Mouse (Mus musculus) forebrain, embryonic 10.5 days (tissue): ENCODE measurements around the gene Cbx4. TPM values are rescaled to one million over a fixed set of nuclear protein-coding genes. Genes with fewer than 3 reads are reported as not detected.

Source experiments
- DNase-seq: peaks from one replicate; pipeline ENCODE4 v3.0.0-alpha.2; 2017; ENCODE audit warnings: low spot score; ENCODE audit errors: extremely low spot score
- H3K27ac ChIP-seq: fragments of 300-500 bp; sonication (generic); 2 replicates; pipeline ENCODE4 v1.5.1; 2016; ENCODE audit warnings: mild to moderate bottlenecking
- H3K27me3 ChIP-seq: fragments of 300-500 bp; sonication (generic); 2 replicates; pipeline ENCODE4 v1.6.1; 2016; ENCODE audit warnings: mild to moderate bottlenecking; ENCODE audit not compliant: poor library complexity, severe bottlenecking
- H3K36me3 ChIP-seq: fragments of 300-500 bp; sonication (generic); replicated peaks from 2 replicates; pipeline ENCODE4 v1.6.1; 2016; ENCODE audit warnings: mild to moderate bottlenecking, moderate library complexity
- H3K4me1 ChIP-seq: fragments of 300-500 bp; sonication (generic); 2 replicates; pipeline ENCODE4 v1.6.1; 2016
- H3K4me3 ChIP-seq: fragments of 300-500 bp; sonication (generic); 2 replicates; pipeline ENCODE4 v1.5.1; 2016; ENCODE audit warnings: mild to moderate bottlenecking, moderate library complexity
- H3K9me3 ChIP-seq: fragments of 300-500 bp; sonication (generic); 2 replicates; pipeline ENCODE4 v1.6.1; 2016; ENCODE audit warnings: mild to moderate bottlenecking, moderate library complexity
- WGBS: fragments of 180-500 bp; shearing (Covaris S2); methylation state at CpG from one replicate; pipeline ENCODE4 v1.1.7; 2016; 5-methylcytosine and 5-hydroxymethylcytosine counted together
- polyA plus RNA-seq: library from polyadenylated mRNA; unstranded; fragments of >200 nt; fragmentation: Nextera tagmentation; extraction: Ambion mirVana; gene quantifications from 2 replicates; pipeline ENCODE4 v1.2.1, GENCODE M21; 2016

The Cbx4 gene
- polyA plus RNA-seq, 1 experiment from 2014 or later: 3.3 TPM

DNA sequence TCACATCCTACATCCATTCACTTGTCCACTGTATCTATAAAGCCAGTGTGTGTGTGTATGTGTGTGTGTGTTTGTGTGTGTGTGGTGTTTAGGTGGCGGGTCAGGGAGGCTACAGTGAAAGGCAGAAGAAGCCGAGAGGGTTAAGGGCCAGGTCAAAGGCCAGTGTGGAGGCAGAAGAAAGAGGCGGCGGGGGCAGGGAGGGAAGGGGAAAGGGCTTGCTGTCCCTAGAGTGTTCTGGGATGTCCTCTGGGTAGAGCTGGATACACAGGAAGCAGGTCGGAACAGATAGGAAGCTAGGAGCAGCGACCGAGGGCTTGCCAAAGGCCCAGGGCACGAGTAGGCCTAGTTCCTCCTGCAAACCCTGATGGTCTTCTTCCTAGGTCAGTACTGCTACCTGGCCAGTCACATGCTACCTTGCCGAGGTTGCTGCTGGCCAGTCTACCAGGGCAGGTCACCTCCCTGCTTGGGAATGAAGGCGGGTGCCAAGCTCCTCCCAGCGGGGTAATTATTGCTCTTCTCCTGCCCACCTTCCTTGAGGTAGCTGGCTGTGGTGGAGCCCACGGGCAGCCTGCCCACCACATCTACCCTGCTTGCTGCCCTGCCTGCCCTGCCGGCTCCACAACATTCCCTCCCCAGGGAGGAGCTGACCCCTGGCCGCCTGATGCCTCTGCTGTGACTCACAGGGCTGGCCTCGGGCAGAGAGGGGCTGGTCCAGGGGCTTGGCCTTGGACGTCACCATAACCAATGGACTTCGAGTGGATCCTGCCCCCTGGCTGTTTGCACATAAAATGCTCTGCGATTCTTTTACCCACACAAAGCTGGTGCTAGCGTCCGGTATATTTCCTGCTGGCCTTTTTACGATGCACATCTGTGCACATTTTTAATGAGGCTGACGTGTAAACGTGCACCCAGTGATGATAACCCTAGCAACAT lies 40.2 kb upstream of the Cbx4 start:
- peaks cover 63% of the 10 kb centered on the region for H3K4me1 ChIP-seq
- DNase-seq: peak; percentile 40
- peak overlapping the region; percentile 31 for H3K27ac ChIP-seq
- H3K4me3 ChIP-seq: no peak overlapping the region
- WGBS: 44% methylated on average over 23 of the region's 23 CpGs
- peaks cover 85% of the 10 kb centered on the region for H3K27me3 ChIP-seq
- no peaks in the 10 kb centered on the region for H3K36me3 ChIP-seq
- peaks cover 3% of the 10 kb centered on the region; the same call in 1 of the 2 replicates for H3K9me3 ChIP-seq

DNA sequence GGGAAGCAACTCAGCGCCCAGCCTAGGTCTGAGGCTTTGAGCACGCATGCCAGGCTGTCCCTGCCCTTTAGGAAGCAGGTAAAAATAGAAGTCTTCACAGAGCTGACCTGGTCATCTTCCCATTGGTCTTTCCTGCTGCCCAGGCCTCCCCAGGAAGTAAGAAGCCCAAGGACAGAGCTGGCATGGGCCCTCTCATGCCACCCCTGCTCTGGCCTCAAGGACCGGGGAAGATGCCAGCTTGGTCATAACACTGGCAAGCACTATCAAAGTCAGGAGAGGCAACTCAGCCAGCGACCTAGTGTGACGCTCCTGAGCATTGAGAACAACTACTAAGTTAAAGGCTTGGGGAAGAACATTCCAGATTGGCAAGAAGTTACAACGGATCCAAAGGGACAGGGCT lies 38.5 kb upstream of the Cbx4 start:
- Histone ChIP-seq H3K4me1 (peaks cover 51% of the 10 kb centered on the region), H3K27ac (no peak overlapping the region), H3K36me3 (no peaks in the 10 kb centered on the region), H3K27me3 (peaks cover 69% of the 10 kb centered on the region), H3K9me3 (no peaks in the 10 kb centered on the region), H3K4me3 (no peak overlapping the region)
- 92% methylated on average over 6 of the region's 6 CpGs for WGBS
- no peak for DNase-seq

DNA sequence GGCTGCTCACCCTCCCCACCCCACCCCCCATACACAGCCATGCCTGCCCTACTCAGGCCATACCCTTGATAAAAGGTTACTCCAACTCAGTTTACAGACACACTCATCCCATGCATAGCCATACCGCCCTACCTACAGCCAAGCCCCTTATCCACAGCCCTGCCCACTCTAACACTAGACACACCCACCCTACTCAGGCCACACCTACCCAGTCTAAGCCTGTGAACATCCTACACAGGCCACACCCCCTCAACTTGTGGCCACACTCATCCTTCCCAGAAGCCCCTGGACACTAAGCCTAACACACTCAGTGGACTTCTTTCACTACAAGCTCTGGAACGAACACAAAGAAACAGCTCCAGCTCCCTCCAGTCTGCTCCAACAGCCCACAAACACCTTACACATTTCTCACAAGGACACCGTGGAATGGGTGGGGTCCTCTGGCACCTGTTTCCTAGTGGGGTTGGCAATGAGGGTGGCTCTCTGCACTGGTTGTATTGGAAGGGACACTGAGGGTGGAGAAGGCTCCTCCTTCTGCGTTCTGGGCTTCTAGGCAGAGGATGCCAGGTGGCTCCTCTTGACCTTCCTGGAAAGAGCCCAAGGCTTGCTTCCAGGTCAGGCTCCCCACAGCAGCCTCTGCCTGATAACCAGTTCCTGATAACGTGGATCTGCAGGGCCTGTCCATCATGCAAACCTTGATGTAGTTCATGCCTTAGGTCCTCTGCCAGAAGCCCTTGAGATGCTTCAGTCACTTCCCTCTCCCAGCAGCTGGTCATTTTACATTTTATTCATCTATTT lies 37.7 kb upstream of the Cbx4 start:
- Histone ChIP-seq H3K27ac (no peak overlapping the region), H3K4me1 (peaks cover 48% of the 10 kb centered on the region), H3K4me3 (no peak overlapping the region), H3K9me3 (no peaks in the 10 kb centered on the region), H3K27me3 (peaks cover 69% of the 10 kb centered on the region), H3K36me3 (no peaks in the 10 kb centered on the region)
- DNase-seq: no peak
- 81% methylated on average over 5 of the region's 5 CpGs for WGBS

DNA sequence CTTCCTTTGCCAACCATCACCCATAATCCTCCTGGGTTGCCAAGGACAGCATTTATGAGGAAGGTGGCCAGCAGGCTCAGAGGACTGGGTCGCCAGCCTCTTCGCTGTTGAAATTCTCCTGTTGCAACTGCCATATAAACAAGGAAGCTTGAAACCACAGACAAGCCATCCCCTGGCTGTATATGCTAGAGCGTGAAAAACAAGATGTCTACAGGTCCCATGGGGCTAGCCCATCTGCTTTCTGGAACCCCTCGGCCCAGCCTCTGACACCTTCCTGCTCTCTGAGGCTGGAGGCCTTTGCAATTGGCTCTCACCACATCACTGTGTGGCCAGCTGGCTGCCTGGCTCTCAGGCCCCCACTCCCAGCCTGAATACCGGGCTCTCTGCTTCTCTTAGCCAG lies 36.4 kb upstream of the Cbx4 start:
- H3K4me1 ChIP-seq: peaks cover 43% of the 10 kb centered on the region
- DNase-seq: no peak
- no peaks in the 10 kb centered on the region for H3K9me3 ChIP-seq
- peaks cover 69% of the 10 kb centered on the region for H3K27me3 ChIP-seq
- WGBS: 92% methylated on average over 5 of the region's 5 CpGs
- H3K36me3 ChIP-seq: no peaks in the 10 kb centered on the region
- H3K4me3 ChIP-seq: no peak overlapping the region
- no peak overlapping the region for H3K27ac ChIP-seq

DNA sequence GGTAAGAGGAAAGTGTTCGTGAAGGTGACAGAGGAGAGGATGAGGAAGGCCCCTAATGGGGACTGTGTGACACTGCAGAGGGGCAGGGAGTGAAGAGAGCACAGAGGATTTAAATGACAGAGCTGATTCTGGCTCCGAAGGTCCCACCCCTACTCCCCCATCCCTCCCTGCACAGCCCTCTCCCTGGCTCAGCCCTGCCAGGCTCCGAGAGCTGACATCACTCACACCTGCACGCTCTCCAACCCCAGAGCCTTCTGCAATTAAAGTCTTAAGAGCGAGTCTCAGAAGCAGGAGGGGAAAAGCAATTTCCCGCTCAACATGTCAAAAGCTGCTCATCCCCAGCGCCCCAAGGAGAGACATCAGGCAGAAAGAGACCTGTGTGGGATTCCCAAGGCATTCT lies 32.9 kb upstream of the Cbx4 start:
- Histone ChIP-seq H3K36me3 (no peaks in the 10 kb centered on the region), H3K4me3 (no peak overlapping the region), H3K9me3 (no peaks in the 10 kb centered on the region), H3K27ac (no peak overlapping the region), H3K4me1 (peaks cover 33% of the 10 kb centered on the region), H3K27me3 (peaks cover 61% of the 10 kb centered on the region)
- 24% methylated on average over 7 of the region's 7 CpGs for WGBS
- DNase-seq: no peak

DNA sequence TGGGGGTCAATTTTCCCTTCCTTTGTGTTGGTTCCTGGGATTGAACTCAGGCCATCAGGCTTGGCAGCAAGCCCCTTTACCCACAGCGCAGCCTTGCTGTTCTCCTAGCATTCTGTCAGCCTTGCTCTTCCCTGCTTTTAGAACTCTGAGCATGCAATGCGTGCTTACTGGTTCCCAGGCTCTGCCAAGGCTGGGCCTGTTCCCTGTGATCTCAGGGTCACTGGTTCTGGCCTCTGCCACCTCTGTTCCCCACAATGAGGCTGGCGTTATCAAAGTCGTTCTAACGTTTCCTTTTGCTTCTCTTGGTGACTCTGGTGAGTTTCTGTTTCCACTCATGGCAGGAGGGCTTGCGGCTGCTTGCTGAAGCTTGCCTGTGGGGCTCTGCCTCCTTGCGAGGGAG lies 31.9 kb upstream of the Cbx4 start:
- DNase-seq: no peak
- 57% methylated on average over 7 of the region's 7 CpGs for WGBS
- H3K27me3 ChIP-seq: peaks cover 62% of the 10 kb centered on the region
- H3K9me3 ChIP-seq: no peaks in the 10 kb centered on the region
- no peak overlapping the region for H3K27ac ChIP-seq
- no peaks in the 10 kb centered on the region for H3K36me3 ChIP-seq
- H3K4me3 ChIP-seq: no peak overlapping the region
- H3K4me1 ChIP-seq: peaks cover 26% of the 10 kb centered on the region

DNA sequence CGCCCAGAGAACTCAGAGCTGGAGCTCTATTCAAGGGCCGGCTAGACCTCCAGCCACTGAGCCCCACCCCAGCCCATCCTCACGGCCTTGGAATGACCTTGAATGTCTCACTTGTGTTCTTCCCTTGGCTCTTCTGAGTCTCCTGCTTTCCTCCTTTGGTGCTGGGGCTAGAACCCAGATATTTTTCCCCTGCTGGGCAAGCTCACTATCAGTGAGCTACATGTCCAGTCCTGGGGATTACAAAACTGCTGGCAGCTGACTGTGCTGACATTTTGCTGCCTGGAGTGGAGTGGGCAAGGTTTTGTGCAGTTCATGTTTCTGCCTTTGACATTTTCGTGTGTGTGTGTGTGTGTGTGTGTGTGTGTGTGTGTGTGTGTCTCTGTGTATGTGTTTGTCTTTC lies 31.0 kb upstream of the Cbx4 start:
- WGBS: 75% methylated on average over 4 of the region's 4 CpGs
- Histone ChIP-seq H3K27ac (no peak overlapping the region), H3K27me3 (peaks cover 61% of the 10 kb centered on the region), H3K4me1 (peaks cover 29% of the 10 kb centered on the region), H3K9me3 (no peaks in the 10 kb centered on the region), H3K36me3 (no peaks in the 10 kb centered on the region), H3K4me3 (no peak overlapping the region)
- no peak for DNase-seq

DNA sequence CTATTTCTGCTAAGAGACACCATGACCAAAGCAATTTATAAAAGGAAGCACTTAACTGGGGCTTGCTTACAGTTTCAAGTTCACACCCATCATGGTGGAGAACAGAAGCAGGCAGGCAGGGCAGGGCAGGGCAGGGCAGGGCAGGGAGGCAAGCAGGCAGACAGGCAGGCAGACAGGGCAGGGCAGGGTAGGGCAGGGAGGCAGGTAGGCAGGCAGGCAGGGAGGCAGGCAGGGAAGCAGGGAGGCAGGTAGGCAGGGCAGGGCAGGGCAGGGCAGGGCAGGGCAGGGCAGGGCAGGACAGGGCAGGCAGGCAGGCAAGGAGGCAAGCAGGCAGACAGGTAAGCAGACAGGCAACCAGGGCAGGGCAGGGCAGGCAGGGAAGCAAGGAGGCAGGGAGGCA lies 26.7 kb upstream of the Cbx4 start:
- peaks cover 81% of the 10 kb centered on the region for H3K27me3 ChIP-seq
- 0 out of 2 replicates have a peak overlapping the region, but pooled peaks have one; percentile 40 for H3K27ac ChIP-seq
- H3K9me3 ChIP-seq: no peaks in the 10 kb centered on the region
- H3K36me3 ChIP-seq: no peaks in the 10 kb centered on the region
- DNase-seq: no peak
- no peak overlapping the region for H3K4me3 ChIP-seq
- peaks cover 25% of the 10 kb centered on the region for H3K4me1 ChIP-seq

DNA sequence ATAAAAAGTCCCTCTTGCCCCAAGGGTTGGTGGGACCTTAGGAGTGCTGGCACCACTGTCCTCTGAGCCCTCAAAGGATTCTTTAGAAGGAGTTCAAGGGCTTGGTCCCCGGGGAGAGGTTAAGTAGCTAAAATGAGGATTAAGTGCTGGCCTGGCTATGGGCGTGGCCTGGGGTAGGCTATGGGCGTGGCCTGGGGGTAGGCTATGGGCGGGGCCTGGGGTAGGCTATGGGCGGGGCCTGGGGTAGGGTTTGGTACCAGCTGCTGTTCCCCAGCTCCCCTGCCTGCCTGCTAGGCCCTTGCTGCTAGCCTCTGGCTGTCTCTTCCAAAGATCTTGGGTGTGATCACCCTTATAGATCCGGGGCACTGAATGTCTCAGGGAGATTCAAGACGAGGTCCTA lies 25.3 kb upstream of the Cbx4 start:
- peak; percentile 53 for DNase-seq
- peaks cover 84% of the 10 kb centered on the region for H3K27me3 ChIP-seq

DNA sequence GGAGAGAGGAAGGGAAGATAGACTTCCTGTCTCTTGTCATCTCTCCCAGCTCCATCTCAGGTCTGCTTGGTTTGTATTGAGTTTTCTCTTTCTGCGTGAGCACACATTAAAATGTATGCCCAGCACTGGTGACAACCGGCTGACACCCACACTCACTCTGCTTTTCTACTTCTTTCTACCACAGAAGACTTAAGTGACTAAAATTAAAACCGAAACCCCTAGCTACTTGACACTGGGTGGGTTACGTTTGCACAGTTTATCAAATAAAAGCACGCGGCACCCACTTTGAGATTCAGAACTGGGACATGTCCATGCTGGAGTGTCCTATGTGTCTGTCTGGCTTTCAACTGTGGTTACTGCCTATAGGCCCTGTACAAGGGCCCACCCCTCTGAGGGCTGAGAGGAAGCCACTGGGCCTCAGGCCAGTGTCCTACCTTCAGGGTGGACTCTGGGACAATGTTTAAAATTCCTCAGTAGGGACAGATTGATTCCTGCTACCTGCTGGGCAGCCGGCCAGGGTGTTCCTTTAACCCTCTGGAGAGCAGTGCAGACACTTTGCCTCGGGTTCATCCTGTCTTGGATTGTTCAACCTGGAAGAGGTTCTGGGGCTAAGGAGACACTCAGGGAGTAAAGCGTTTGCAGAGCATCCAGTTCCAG lies 23.5 kb upstream of the Cbx4 start:
- Histone ChIP-seq H3K4me3 (no peak overlapping the region), H3K36me3 (no peaks in the 10 kb centered on the region), H3K27ac (no peak overlapping the region), H3K4me1 (peaks cover 35% of the 10 kb centered on the region), H3K27me3 (peaks cover 82% of the 10 kb centered on the region), H3K9me3 (no peaks in the 10 kb centered on the region)
- WGBS: 77% methylated on average over 9 of the region's 9 CpGs
- no peak for DNase-seq

More for the DNA sequence above, 25.3 kb upstream of the Cbx4 start:
- no peak overlapping the region for H3K4me3 ChIP-seq
- WGBS: 4% methylated on average over 7 of the region's 7 CpGs
- H3K36me3 ChIP-seq: no peaks in the 10 kb centered on the region
- H3K4me1 ChIP-seq: peaks cover 35% of the 10 kb centered on the region
- no peaks in the 10 kb centered on the region for H3K9me3 ChIP-seq
- no peak overlapping the region for H3K27ac ChIP-seq

DNA sequence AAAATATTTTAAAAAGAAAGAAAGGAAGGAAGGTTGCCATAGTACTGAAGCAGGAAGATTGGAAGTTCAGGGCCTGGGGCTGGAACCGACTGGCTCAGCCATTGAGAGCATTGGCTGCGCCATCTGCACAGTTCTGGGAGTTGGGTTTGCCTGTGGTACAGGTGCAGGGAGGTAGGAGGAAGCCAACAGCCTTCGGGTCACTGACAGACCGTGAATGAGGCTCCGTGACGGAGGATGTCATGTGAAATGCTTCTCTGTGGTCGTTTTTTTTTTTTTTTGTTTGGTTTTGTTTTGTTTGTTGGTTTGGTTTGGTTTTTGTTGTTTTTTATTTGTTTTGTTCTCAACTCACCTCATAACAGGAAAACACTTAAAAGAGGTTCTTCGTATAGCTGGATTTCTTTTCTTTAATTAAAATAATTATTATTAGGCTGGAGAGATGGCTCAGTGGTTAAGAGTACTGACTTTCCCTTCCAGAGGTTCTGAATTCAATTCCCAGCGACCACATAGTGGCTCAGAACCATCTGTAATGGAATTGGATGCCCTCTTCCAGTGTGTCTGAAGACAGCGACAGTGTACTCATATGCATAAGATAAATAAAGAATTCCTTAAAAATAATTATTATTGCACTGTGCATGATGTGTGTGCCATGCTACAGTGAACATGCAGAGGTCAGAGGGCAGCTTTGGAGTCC lies 22.7 kb upstream of the Cbx4 start:
- Histone ChIP-seq H3K4me1 (peaks cover 35% of the 10 kb centered on the region), H3K27me3 (peaks cover 79% of the 10 kb centered on the region), H3K4me3 (no peak overlapping the region), H3K27ac (no peak overlapping the region), H3K36me3 (no peaks in the 10 kb centered on the region), H3K9me3 (no peaks in the 10 kb centered on the region)
- DNase-seq: no peak
- WGBS: 77% methylated on average over 10 of the region's 10 CpGs

DNA sequence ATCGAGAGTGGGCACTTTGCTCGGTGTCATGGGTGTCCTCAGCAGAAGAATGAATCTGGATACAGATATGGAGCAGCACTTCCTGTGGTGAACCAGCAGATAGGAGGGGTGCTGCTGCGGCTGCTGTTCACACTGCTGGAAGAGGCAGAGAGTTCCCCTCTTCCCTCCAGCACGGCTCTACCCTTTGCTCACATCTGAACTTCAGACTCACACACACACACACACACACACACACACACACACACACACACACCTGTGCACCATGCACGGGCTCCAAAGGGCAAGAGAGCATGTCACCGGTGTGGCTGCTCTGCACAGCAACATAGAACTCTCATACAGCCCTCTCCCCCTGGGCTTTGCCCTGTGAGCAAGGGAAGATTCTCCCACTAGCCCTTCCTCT lies 20.3 kb upstream of the Cbx4 start:
- DNase-seq: no peak
- H3K4me1 ChIP-seq: peaks cover 27% of the 10 kb centered on the region
- no peak overlapping the region for H3K4me3 ChIP-seq
- peaks cover 63% of the 10 kb centered on the region for H3K27me3 ChIP-seq
- 62% methylated on average over 6 of the region's 6 CpGs for WGBS
- peak overlapping the region; percentile 61 for H3K27ac ChIP-seq
- H3K36me3 ChIP-seq: no peaks in the 10 kb centered on the region
- no peaks in the 10 kb centered on the region for H3K9me3 ChIP-seq
